In the genomic region with DNA sequence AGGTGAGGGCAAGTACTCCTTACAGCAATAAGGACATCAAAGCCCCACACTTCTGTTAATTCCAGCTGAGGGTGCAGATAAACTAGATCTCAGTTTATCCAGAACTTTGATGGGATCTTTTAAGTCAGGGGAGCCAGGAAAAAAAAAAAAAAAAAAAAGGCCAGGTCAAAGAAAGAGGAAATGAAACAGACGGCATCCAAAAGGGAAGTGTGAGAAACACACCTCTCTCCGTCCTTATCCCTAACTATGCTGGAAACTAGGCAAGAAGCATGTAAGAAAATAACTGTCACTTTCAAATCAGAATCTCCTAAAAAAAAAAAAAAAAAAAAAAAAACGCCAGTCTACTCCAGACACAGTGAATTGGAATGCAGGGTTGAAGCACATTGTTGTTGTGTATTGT, we compare ENCODE assay signal across 21 mouse cellular contexts. TPM values are rescaled to one million over a fixed set of nuclear protein-coding genes. Genes with fewer than 3 reads are reported as not detected.
DNase-seq lines count a peak whose midpoint lies in the region; TF ChIP-seq lines count a peak whose summit lies in the region.
"Had no signal": no experiment of that assay in that cellular context is flagged by ENCODE, and none has a peak within 500 bp of the region (broad histone marks: within the 10 kb centered on the region; RNA-seq: fewer than 3 reads in every experiment).

No protein-coding gene starts in this region.

- DNase-seq in CH12.LX (ENCODE audit: extremely low read depth) (no peak), ES-E14 (ENCODE audit: low read depth, low spot score) (no peak), MEL (ENCODE audit: low read depth, low spot score) (peak; percentile 9)
- DNase-seq in thymus, postnatal 36 days: no peak
- DNase-seq in ovary, postnatal 36 days (ENCODE audit: low spot score): no peak
- DNase-seq in heart, postnatal 4 days: no peak
- DNase-seq: adrenal gland, adult 2 months; adrenal gland, adult 8-10 months; adrenal gland, postnatal 10 days; adrenal gland, postnatal 14 days; adrenal gland, postnatal 25 days; adrenal gland, postnatal 36 days; B cell, adult 2 months; cerebellum, adult 11 months; cerebellum, adult 11-12 months; cerebellum, adult 18-20 months; cerebellum, adult 2 months; cerebellum, adult 8-10 months; cerebellum, adult 9-10 months had no signal

- no peaks in the 10 kb centered on the region for H3K79me2 ChIP-seq in CH12.LX (replicated peaks; ENCODE audit: control insufficient read depth, extremely low read depth, insufficient read depth, poor library complexity, severe bottlenecking)
- no peaks in the 10 kb centered on the region for H3K79me2 ChIP-seq in MEL (ENCODE audit: control insufficient read depth, insufficient read depth, low read length, poor library complexity)

- in situ Hi-C loops in CH12.LX (cut with MboI; ENCODE audit: low pct_ligation_motif_present, low pct_unique_long_range_greater_than_20kb, low sequenced_read_pairs): no loop called here
- in situ Hi-C loops in ES-E14 (cut with MboI; ENCODE audit: low sequenced_read_pairs in 2 of 2, unreplicated experiment in 2 of 2): no loop called here

- no peak for TF ChIP-seq EP300 in CH12.LX (IDR thresholded peaks at IDR 0.05; ENCODE audit: low read length)
- TF ChIP-seq EP300 in MEL (IDR thresholded peaks at IDR 0.05; ENCODE audit: low read depth in 1 of 2, low read length in 2 of 2): no peak

- H3K27ac ChIP-seq in CH12.LX (ENCODE audit: insufficient read depth, low read depth) (no peak overlapping the region), ES-E14 (ENCODE audit: insufficient read depth, low read depth, low read length, poor library complexity, severe bottlenecking) (no peak overlapping the region), MEL (ENCODE audit: control insufficient read depth, low read depth, low read length) (no peak overlapping the region)

- H3K4me3 ChIP-seq in CH12.LX (replicated peaks in 1 of 3; ENCODE audit: low read depth in 2 of 3, low read length in 2 of 3, poor library complexity in 1 of 3) (no peak overlapping the region), ES-E14 (ENCODE audit: insufficient read depth in 1 of 2, low read depth in 1 of 2, low read length in 2 of 2, poor library complexity in 1 of 2, severe bottlenecking in 1 of 2) (no peak overlapping the region), MEL (ENCODE audit: control insufficient read depth in 1 of 2, insufficient read depth in 1 of 2, low read depth in 2 of 2, low read length in 2 of 2) (no peak overlapping the region)

- TF ChIP-seq RAD21 in CH12.LX (IDR thresholded peaks at IDR 0.05; ENCODE audit: low read depth, low read length): no peak
- no peak for TF ChIP-seq RAD21 in MEL (IDR thresholded peaks at IDR 0.05; ENCODE audit: low read depth, low read length)

- H3K9me3 ChIP-seq in CH12.LX (replicated peaks; ENCODE audit: low read length): no peaks in the 10 kb centered on the region
- no peaks in the 10 kb centered on the region for H3K9me3 ChIP-seq in ES-E14 (ENCODE audit: control insufficient read depth, insufficient read depth, low read depth, low read length)
- H3K9me3 ChIP-seq in MEL (replicated peaks; ENCODE audit: insufficient read depth, low read length): no peaks in the 10 kb centered on the region
- H3K9me3 ChIP-seq: G1E had no signal

- TF ChIP-seq POLR2A in CH12.LX (IDR thresholded peaks at IDR 0.05; ENCODE audit: low read depth, low read length) (no peak), MEL (IDR thresholded peaks at IDR 0.05; ENCODE audit: control insufficient read depth in 1 of 2, insufficient read depth in 1 of 2, low read depth in 1 of 2, low read length in 2 of 2, poor library complexity in 1 of 2) (no peak)

- H3K4me1 ChIP-seq in CH12.LX (ENCODE audit: control insufficient read depth in 1 of 2, insufficient read depth in 2 of 2): no peaks in the 10 kb centered on the region
- 0 out of 4 replicates have a peak, but pooled peaks cover 0 to 3% of the 10 kb centered on the region in 2 experiments for H3K4me1 ChIP-seq in ES-E14 (ENCODE audit: control insufficient read depth in 2 of 2, insufficient read depth in 2 of 2, low read length in 2 of 2, poor library complexity in 1 of 2)
- no peaks in the 10 kb centered on the region for H3K4me1 ChIP-seq in MEL (ENCODE audit: control insufficient read depth in 1 of 2, insufficient read depth in 2 of 2, low read length in 2 of 2)

- dilution Hi-C loops in CH12.LX (cut with MboI; ENCODE audit: extremely low pct_ligation_motif_present, extremely low pct_unique_long_range_greater_than_20kb, low sequenced_read_pairs): no loop called here

- no peak for TF ChIP-seq CTCF in CH12.LX (conservative IDR thresholded peaks at IDR 0.05 in 1 of 2, IDR thresholded peaks at IDR 0.05 in 1 of 2; ENCODE audit: low read depth in 2 of 2, low read length in 2 of 2)
- no peak for TF ChIP-seq CTCF in MEL (IDR thresholded peaks at IDR 0.05 in 2 of 3, conservative IDR thresholded peaks at IDR 0.05 in 1 of 3; ENCODE audit: control insufficient read depth in 1 of 3, insufficient read depth in 1 of 3, low read depth in 2 of 3, low read length in 3 of 3, poor library complexity in 1 of 3, severe bottlenecking in 1 of 3)

- H3K27me3 ChIP-seq in CH12.LX (replicated peaks): peaks cover 11% of the 10 kb centered on the region
- H3K27me3 ChIP-seq in MEL (ENCODE audit: control insufficient read depth in 1 of 2, insufficient read depth in 2 of 2, low read length in 2 of 2): no peaks in the 10 kb centered on the region
- H3K27me3 ChIP-seq: Patski had no signal

- no peaks in the 10 kb centered on the region for H3K36me3 ChIP-seq in CH12.LX (replicated peaks in 1 of 2; ENCODE audit: control insufficient read depth in 1 of 2, insufficient read depth in 1 of 2, low read length in 1 of 2)
- H3K36me3 ChIP-seq in ES-E14 (ENCODE audit: control insufficient read depth, insufficient read depth, low read length, poor library complexity, severe bottlenecking): peaks cover 2% of the 10 kb centered on the region; the same call in 1 of the 2 replicates
- H3K36me3 ChIP-seq in MEL (ENCODE audit: control insufficient read depth in 1 of 2, insufficient read depth in 2 of 2, low read length in 2 of 2): no peaks in the 10 kb centered on the region
- H3K36me3 ChIP-seq: G1E had no signal

- no peak overlapping the region for H3K4me2 ChIP-seq in CH12.LX (ENCODE audit: insufficient read depth, low read depth, poor library complexity, severe bottlenecking)

- no peak overlapping the region for H3K9ac ChIP-seq in CH12.LX (ENCODE audit: insufficient read depth, low read depth)
- H3K9ac ChIP-seq in ES-E14 (ENCODE audit: insufficient read depth, low read depth, low read length, poor library complexity, severe bottlenecking): no peak overlapping the region
- H3K9ac ChIP-seq in MEL (ENCODE audit: control insufficient read depth, low read depth, low read length, poor library complexity, severe bottlenecking): no peak overlapping the region

TF ChIP-seq in CH12.LX, 34 proteins besides CTCF, POLR2A, EP300 and RAD21:
- peak; percentile 11; the same call in 1 of the 2 replicates for TF ChIP-seq IRF4 (IDR thresholded peaks at IDR 0.05; ENCODE audit: low read depth, low read length)
- TF ChIP-seq KAT2A (IDR thresholded peaks at IDR 0.05; ENCODE audit: insufficient replicate concordance, low read length): no peak
- TF ChIP-seq PAX5 (IDR thresholded peaks at IDR 0.05; ENCODE audit: low read length): no peak
- no peak for TF ChIP-seq MYC (IDR thresholded peaks at IDR 0.05; ENCODE audit: low read depth, low read length)
- TF ChIP-seq ZNF384 (IDR thresholded peaks at IDR 0.05; ENCODE audit: low read depth, low read length): peak; percentile 62; the same call in 1 of the 2 replicates
TF ChIP-seq in CH12.LX: peak in this region for 2.

TF ChIP-seq in ES-E14, 5 proteins besides CTCF, POLR2A, EP300 and RAD21:
- peak; percentile 58; the same call in 1 of the 2 replicates for TF ChIP-seq ZNF384 (IDR thresholded peaks at IDR 0.05; ENCODE audit: low read depth, low read length)
- no peak for TF ChIP-seq ZC3H11A (IDR thresholded peaks at IDR 0.05; ENCODE audit: borderline replicate concordance, low read depth, low read length)
- TF ChIP-seq CHD2 (IDR thresholded peaks at IDR 0.05; ENCODE audit: low read depth, low read length): no peak
- no peak for TF ChIP-seq MAFK (IDR thresholded peaks at IDR 0.05; ENCODE audit: insufficient read depth, low read depth, low read length)

TF ChIP-seq in MEL, 35 proteins besides CTCF, POLR2A, EP300 and RAD21:
- TF ChIP-seq ZNF384 (IDR thresholded peaks at IDR 0.05; ENCODE audit: low read depth, low read length): peak; percentile 84
- TF ChIP-seq NRF1 (IDR thresholded peaks at IDR 0.05; ENCODE audit: insufficient read depth, low read depth, low read length, poor library complexity, severe bottlenecking): no peak
TF ChIP-seq in MEL: peak in this region for 1.

RNA-seq across cellular contexts. Expression of a gene that starts 57.3 kb away (rescaled TPM):
- total RNA-seq in CH12.LX (2012; rRNA removed) (0.08 and 0.25 TPM in 2 replicates), CH12.LX (2014; rRNA removed) (0.49 TPM in 1 of 2 replicates, not detected in the other), ES-E14 (2012; rRNA removed) (8.5 and 17.7 TPM in 2 replicates), MEL (2012; rRNA removed) (0.92 and 1.5 TPM in 2 replicates)
- polyA plus RNA-seq in CH12.LX (2012; ENCODE audit: insufficient read length, low read depth) (0.16 and 0.19 TPM in 2 replicates), MEL (2012; ENCODE audit: insufficient read depth in 1 of 2, insufficient read length in 2 of 2, low read depth in 1 of 2, low replicate concordance in 2 of 2, missing spikeins in 1 of 2) (1 to 10 TPM in 1 of 2 experiments, not detected in 1; 2.3 TPM)
- 10 to 100 TPM in 1 of 2 experiments, 1 to 10 TPM in 1; 9.7 to 11.6 TPM for total RNA-seq in heart, postnatal 4 days (2021)
- polyA plus RNA-seq: G1E had no signal
